Mouse (Mus musculus) heart, postnatal 0 days (tissue): ENCODE measurements around the gene Mme.

Experiments used
- CTCF ChIP-seq: IDR thresholded peaks from 2 replicates; pipeline ENCODE4 v1.5.1; 2016; ENCODE audit warnings: antibody characterized with exemption, control low read depth, low read depth
- EP300 ChIP-seq: IDR thresholded peaks from 2 replicates; pipeline ENCODE4 v1.6.1; 2016; ENCODE audit warnings: antibody characterized with exemption, low read depth

DNA sequence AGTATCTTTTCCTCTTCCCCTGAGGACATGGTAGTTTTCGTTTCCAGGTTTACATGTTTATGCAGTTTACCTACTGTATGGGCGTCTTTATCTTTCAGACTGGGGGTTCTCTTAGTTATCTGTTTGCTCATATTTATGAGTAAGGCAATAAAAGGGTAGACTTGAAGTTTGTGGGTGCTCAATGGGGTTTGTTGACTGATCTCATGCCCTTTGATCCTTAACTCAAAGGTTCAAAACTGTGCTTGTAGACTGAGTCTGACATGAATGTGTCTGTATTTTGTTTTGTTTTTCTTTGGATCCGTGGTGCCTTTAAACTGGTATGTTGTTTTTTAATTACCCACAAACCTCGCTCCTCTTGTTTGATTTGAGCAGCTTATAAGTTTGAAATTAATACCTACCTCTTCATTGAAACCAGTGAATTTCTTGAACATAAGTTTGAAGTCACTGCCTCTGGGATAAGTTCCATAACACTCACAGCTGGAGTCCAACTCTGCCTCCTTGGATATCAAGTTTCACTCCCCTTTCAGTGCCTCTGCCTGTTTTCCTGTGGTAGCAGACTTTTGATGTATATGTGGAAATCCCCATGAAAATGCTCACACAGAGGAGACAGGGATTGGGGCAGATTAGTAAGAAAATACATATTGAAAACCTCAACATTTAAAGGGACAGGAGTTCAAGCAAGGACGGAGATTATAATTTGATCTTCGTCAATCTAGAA lies 171.0 kb downstream of the Mme start:
- TF ChIP-seq CTCF: no peak
- no peak for TF ChIP-seq EP300
